Mouse (Mus musculus): ENCODE measurements around the gene Irf4. TPM values are rescaled to one million over a fixed set of nuclear protein-coding genes. Genes with fewer than 3 reads are reported as not detected.

Gene Irf4
- polyA plus RNA-seq, 1 experiment: 6.6 TPM

DNA sequence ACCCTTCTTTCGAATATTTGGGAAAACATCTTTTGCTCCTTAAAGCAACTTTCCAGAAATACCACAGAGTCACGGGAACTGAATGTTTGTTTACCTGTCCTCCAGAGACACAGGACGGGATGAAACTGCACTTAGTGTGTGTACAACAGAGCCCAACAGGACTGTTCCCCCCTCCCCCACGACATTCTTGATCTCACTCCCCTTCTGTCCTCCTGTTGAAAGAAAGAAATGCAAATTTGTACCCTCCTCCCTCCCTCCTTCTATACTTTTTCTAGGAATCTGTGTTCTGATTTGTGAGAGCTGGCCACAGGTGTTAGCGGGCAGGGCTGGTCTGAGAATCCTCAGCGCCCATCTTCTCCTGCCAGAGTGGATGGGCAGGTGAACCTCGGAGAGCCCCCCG is 25.2 kb upstream of the Irf4 start:
- TF ChIP-seq CTCF (IDR thresholded peaks at IDR 0.05; ENCODE audit: borderline replicate concordance, control insufficient read depth, extremely low read depth, insufficient read depth, low read length, poor library complexity): no peak
- no peak for TF ChIP-seq POLR2A (IDR thresholded peaks at IDR 0.05; ENCODE audit: control insufficient read depth, extremely low read depth, insufficient read depth, low read length, poor library complexity)
- H3K4me1 ChIP-seq (replicated peaks; ENCODE audit: control insufficient read depth, insufficient read depth, low read length): no peaks in the 10 kb centered on the region
- H3K27me3 ChIP-seq (ENCODE audit: control insufficient read depth, insufficient read depth, low read length): no peaks in the 10 kb centered on the region
- H3K4me3 ChIP-seq (ENCODE audit: control insufficient read depth, insufficient read depth, low read length): no peak overlapping the region
- 94% methylated on average over 8 of the region's 8 CpGs for WGBS
- H3K36me3 ChIP-seq (ENCODE audit: control insufficient read depth, insufficient read depth, low read length): no peaks in the 10 kb centered on the region
- DNase-seq: no peak
- no peak overlapping the region for H3K27ac ChIP-seq (ENCODE audit: control insufficient read depth, insufficient read depth, low read length)

DNA sequence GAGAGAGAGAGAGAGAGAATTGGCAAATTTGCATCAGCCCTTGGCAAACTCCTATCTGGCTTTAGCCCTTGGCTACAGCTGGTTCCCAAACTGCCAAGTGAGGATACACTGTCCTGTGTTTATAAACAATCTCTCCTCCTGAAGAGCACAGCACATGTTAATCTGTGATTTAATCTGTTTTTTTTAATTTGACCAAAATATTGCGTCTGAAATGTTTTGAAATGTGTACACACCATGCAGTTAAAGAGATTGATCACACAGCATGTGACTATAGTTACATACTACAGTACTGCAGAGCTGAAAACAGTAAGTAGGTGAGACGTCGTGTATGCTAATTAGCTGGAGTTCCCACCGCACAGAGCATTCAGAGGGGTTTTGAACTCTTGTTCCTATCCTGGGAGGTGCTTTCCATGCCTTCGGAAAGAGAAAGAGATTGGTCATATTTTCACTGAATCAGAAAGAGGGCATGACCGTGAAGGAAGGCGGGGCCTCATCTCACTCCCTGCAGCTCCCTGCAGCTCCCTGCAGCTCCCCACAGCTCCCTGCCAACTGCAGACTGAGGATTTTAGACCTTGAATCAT is 24.2 kb upstream of the Irf4 start:
- WGBS: 75% methylated on average over 7 of the region's 7 CpGs
- H3K36me3 ChIP-seq (ENCODE audit: control insufficient read depth, insufficient read depth, low read length): no peaks in the 10 kb centered on the region
- no peak for TF ChIP-seq CTCF (IDR thresholded peaks at IDR 0.05; ENCODE audit: borderline replicate concordance, control insufficient read depth, extremely low read depth, insufficient read depth, low read length, poor library complexity)
- no peak for TF ChIP-seq POLR2A (IDR thresholded peaks at IDR 0.05; ENCODE audit: control insufficient read depth, extremely low read depth, insufficient read depth, low read length, poor library complexity)
- H3K4me1 ChIP-seq (replicated peaks; ENCODE audit: control insufficient read depth, insufficient read depth, low read length): no peaks in the 10 kb centered on the region
- DNase-seq: no peak
- H3K4me3 ChIP-seq (ENCODE audit: control insufficient read depth, insufficient read depth, low read length): no peak overlapping the region
- H3K27me3 ChIP-seq (ENCODE audit: control insufficient read depth, insufficient read depth, low read length): no peaks in the 10 kb centered on the region
- no peak overlapping the region for H3K27ac ChIP-seq (ENCODE audit: control insufficient read depth, insufficient read depth, low read length)

DNA sequence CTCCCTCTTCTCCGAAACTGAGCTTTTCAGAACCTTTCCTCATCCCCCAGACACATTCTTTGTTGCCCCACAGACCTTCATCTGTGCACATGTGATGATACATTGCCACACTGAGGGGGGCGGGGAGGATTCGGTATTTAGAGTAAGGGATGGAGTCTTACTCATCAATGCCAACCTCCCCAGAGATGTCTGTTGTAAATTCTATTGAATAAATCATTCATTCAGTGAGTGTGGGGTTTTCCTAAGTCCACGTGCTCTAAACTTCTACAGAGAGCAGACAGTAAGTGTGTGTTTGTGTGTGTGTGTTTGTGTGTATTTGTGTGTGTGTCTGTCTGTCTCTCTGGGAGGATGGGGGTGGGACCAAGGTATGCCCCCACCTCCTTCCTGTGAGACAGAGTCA is 22.1 kb upstream of the Irf4 start:
- TF ChIP-seq CTCF (IDR thresholded peaks at IDR 0.05; ENCODE audit: borderline replicate concordance, control insufficient read depth, extremely low read depth, insufficient read depth, low read length, poor library complexity): no peak
- no peak for TF ChIP-seq POLR2A (IDR thresholded peaks at IDR 0.05; ENCODE audit: control insufficient read depth, extremely low read depth, insufficient read depth, low read length, poor library complexity)
- Histone ChIP-seq H3K4me1 (replicated peaks; ENCODE audit: control insufficient read depth, insufficient read depth, low read length) (no peaks in the 10 kb centered on the region), H3K36me3 (ENCODE audit: control insufficient read depth, insufficient read depth, low read length) (no peaks in the 10 kb centered on the region), H3K27me3 (ENCODE audit: control insufficient read depth, insufficient read depth, low read length) (no peaks in the 10 kb centered on the region), H3K4me3 (ENCODE audit: control insufficient read depth, insufficient read depth, low read length) (no peak overlapping the region), H3K27ac (ENCODE audit: control insufficient read depth, insufficient read depth, low read length) (no peak overlapping the region)
- no peak for DNase-seq
- 94% methylated on average over 4 of the region's 4 CpGs for WGBS

- TF ChIP-seq POLR2A (IDR thresholded peaks at IDR 0.05; ENCODE audit: control insufficient read depth, extremely low read depth, insufficient read depth, low read length, poor library complexity) (no peak), CTCF (IDR thresholded peaks at IDR 0.05; ENCODE audit: borderline replicate concordance, control insufficient read depth, extremely low read depth, insufficient read depth, low read length, poor library complexity) (no peak)
- H3K36me3 ChIP-seq (ENCODE audit: control insufficient read depth, insufficient read depth, low read length): no peaks in the 10 kb centered on the region
- no peak overlapping the region for H3K4me3 ChIP-seq (ENCODE audit: control insufficient read depth, insufficient read depth, low read length)
- WGBS: 91% methylated on average over 7 of the region's 7 CpGs
- H3K4me1 ChIP-seq (replicated peaks; ENCODE audit: control insufficient read depth, insufficient read depth, low read length): no peaks in the 10 kb centered on the region; the same call in 1 of the 2 replicates
- no peak for DNase-seq
- no peaks in the 10 kb centered on the region for H3K27me3 ChIP-seq (ENCODE audit: control insufficient read depth, insufficient read depth, low read length)
- H3K27ac ChIP-seq (ENCODE audit: control insufficient read depth, insufficient read depth, low read length): no peak overlapping the region
These were observed 20.9 kb upstream of the Irf4 start for GRCm38 (mm10) chr13:30728155-30728554.

GRCm38 (mm10) chr13:30729245-30729644 is 19.8 kb upstream of the Irf4 start:
- WGBS: 93% methylated on average over 6 of the region's 6 CpGs
- H3K27me3 ChIP-seq (ENCODE audit: control insufficient read depth, insufficient read depth, low read length): no peaks in the 10 kb centered on the region
- H3K4me3 ChIP-seq (ENCODE audit: control insufficient read depth, insufficient read depth, low read length): no peak overlapping the region
- H3K27ac ChIP-seq (ENCODE audit: control insufficient read depth, insufficient read depth, low read length): no peak overlapping the region
- TF ChIP-seq CTCF (IDR thresholded peaks at IDR 0.05; ENCODE audit: borderline replicate concordance, control insufficient read depth, extremely low read depth, insufficient read depth, low read length, poor library complexity): no peak
- no peak for TF ChIP-seq POLR2A (IDR thresholded peaks at IDR 0.05; ENCODE audit: control insufficient read depth, extremely low read depth, insufficient read depth, low read length, poor library complexity)
- DNase-seq: no peak
- no peaks in the 10 kb centered on the region for H3K36me3 ChIP-seq (ENCODE audit: control insufficient read depth, insufficient read depth, low read length)
- H3K4me1 ChIP-seq (replicated peaks; ENCODE audit: control insufficient read depth, insufficient read depth, low read length): no peaks in the 10 kb centered on the region; the same call in 1 of the 2 replicates

GRCm38 (mm10) chr13:30730104-30730793 is 18.8 kb upstream of the Irf4 start:
- WGBS: 92% methylated on average over 15 of the region's 15 CpGs
- no peak overlapping the region for H3K4me3 ChIP-seq (ENCODE audit: control insufficient read depth, insufficient read depth, low read length)
- DNase-seq: no peak
- TF ChIP-seq POLR2A (IDR thresholded peaks at IDR 0.05; ENCODE audit: control insufficient read depth, extremely low read depth, insufficient read depth, low read length, poor library complexity) (no peak), CTCF (IDR thresholded peaks at IDR 0.05; ENCODE audit: borderline replicate concordance, control insufficient read depth, extremely low read depth, insufficient read depth, low read length, poor library complexity) (no peak)
- H3K27me3 ChIP-seq (ENCODE audit: control insufficient read depth, insufficient read depth, low read length): no peaks in the 10 kb centered on the region
- no peaks in the 10 kb centered on the region; the same call in 1 of the 2 replicates for H3K4me1 ChIP-seq (replicated peaks; ENCODE audit: control insufficient read depth, insufficient read depth, low read length)
- H3K36me3 ChIP-seq (ENCODE audit: control insufficient read depth, insufficient read depth, low read length): no peaks in the 10 kb centered on the region
- no peak overlapping the region for H3K27ac ChIP-seq (ENCODE audit: control insufficient read depth, insufficient read depth, low read length)

Data from thymus, adult 2 months (tissue).